Mouse (Mus musculus) kidney, embryonic 16.5 days (tissue): ENCODE data around the gene Swap70. TPM values are rescaled to one million over a fixed set of nuclear protein-coding genes. Genes with fewer than 3 reads are reported as not detected.
"Not testable (repeated sequence)": the region's sequence is repeated elsewhere in the genome, so short reads cannot be mapped to it uniquely, and the experiment has no call there.

Experiments used
- ATAC-seq: fragments of 200-750 bp; cut with Nextera tagmentation; 2 replicates; pipeline ENCODE4 v1.8.0; 2017; ENCODE audit warnings: moderate TSS enrichment; ENCODE audit not compliant: low FRiP score, low TSS enrichment
- H3K27ac ChIP-seq: fragments of 300-500 bp; sonication (generic); 2 replicates; pipeline ENCODE4 v1.5.1; 2014; ENCODE audit warnings: low read length
- H3K27me3 ChIP-seq: fragments of 300-500 bp; sonication (generic); 2 replicates; pipeline ENCODE4 v1.6.1; 2014; ENCODE audit warnings: low read length, control low read depth, mixed read lengths; ENCODE audit not compliant: insufficient read depth
- H3K36me3 ChIP-seq: fragments of 300-500 bp; sonication (generic); 2 replicates; pipeline ENCODE4 v1.6.1; 2014; ENCODE audit warnings: low read length, control low read depth, mixed read lengths; ENCODE audit not compliant: insufficient read depth
- H3K4me1 ChIP-seq: fragments of 300-500 bp; sonication (generic); 2 replicates; pipeline ENCODE4 v1.6.1; 2014; ENCODE audit warnings: low read length, control low read depth, mixed read lengths; ENCODE audit not compliant: insufficient read depth
- H3K4me2 ChIP-seq: fragments of 300-500 bp; sonication (generic); replicated peaks from 2 replicates; pipeline ENCODE4 v1.6.1; 2014; ENCODE audit warnings: low read depth, low read length
- H3K4me3 ChIP-seq: fragments of 300-500 bp; sonication (generic); 2 replicates; pipeline ENCODE4 v1.5.1; 2014; ENCODE audit warnings: mild to moderate bottlenecking, low read length
- H3K9ac ChIP-seq: fragments of 300-500 bp; sonication (generic); replicated peaks from 2 replicates; pipeline ENCODE4 v1.6.1; 2014; ENCODE audit warnings: low read length
- H3K9me3 ChIP-seq: fragments of 300-500 bp; sonication (generic); 2 replicates; pipeline ENCODE4 v1.6.1; 2016; ENCODE audit warnings: low read length, control low read depth
- WGBS: fragments of 180-500 bp; shearing (Covaris S2); extraction: QIAGEN DNeasy Blood & Tissue Kit; methylation state at CpG from one replicate; pipeline ENCODE4 v1.1.7; 2014; 5-methylcytosine and 5-hydroxymethylcytosine counted together
- polyA plus RNA-seq: library from polyadenylated mRNA; unstranded; fragments of >200 nt; fragmentation: Nextera tagmentation; extraction: Ambion mirVana; gene quantifications from 2 replicates; pipeline ENCODE4 v1.2.1, GENCODE M21; 2015

Swap70 gene
- polyA plus RNA-seq, 1 experiment from 2014 or later, result 32.1 TPM

DNA sequence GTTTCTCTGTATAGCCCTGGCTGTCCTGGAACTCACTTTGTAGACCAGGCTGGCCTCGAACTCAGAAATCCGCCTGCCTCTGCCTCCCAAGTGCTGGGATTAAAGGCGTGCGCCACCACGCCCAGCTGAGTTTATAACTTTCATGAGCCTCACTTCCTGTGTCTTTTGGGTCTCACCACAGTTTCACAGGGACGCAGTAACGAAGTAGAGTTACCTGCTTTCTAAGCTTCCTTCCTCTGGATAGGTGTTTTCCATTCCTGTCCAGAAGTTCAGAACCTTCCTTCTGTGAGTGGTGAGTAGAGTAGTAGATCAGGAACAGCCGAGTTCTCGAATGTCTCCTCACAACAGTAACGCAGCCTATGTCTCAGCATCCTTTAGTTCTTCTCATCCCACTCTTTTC lies 9.6 kb downstream of the Swap70 start:
- H3K9me3 ChIP-seq, H3K4me3 ChIP-seq, H3K27me3 ChIP-seq, H3K4me1 ChIP-seq, H3K36me3 ChIP-seq, H3K9ac ChIP-seq, H3K4me2 ChIP-seq, ATAC-seq, H3K27ac ChIP-seq: not testable (repeated sequence)
- 94% methylated on average over 9 of the region's 10 CpGs for WGBS

DNA sequence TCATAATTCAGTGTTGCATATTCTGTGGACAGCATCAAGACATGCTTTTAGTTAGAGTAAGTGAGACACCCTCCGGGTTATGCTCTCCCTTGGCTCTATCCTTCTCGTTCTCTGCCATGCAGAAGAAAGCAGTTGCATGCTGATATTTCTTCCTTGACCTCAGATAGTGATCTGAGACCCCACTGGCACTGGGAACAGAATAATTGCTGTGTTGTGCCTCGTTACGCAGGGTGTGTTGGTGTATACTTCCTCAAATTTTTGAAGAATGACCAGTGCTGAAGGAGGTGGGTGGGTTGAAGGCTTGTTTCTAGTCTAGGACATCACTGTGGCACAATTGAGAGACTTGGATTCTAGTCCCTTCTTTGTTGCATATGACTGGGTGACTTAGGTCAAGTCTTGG lies 14.6 kb downstream of the Swap70 start:
- 75% methylated on average over 4 of the region's 4 CpGs for WGBS
- no peak for ATAC-seq
- Histone ChIP-seq H3K9me3 (no peaks in the 10 kb centered on the region), H3K36me3 (no peaks in the 10 kb centered on the region), H3K4me3 (no peak overlapping the region), H3K9ac (no peak overlapping the region), H3K27ac (no peak overlapping the region), H3K27me3 (no peaks in the 10 kb centered on the region), H3K4me1 (peaks cover 18% of the 10 kb centered on the region), H3K4me2 (no peak overlapping the region)

DNA sequence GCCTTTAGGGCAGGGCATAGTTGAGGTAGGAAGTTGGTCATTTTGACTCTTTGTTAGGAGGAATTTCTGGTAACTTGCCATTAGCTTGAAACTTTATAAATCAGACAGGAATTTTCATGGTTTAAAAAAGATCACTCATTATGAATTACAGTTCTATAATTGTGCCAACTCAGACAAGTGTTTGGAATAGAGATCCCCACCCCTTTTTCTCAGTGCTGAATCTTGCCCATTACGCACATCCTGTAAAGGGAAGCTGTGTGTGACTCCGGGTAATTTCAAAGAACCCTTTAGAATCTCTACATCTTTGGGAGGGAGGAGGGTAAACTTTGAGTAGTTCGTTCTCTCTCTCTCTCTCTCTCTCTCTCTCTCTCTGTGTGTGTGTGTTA lies 15.9 kb downstream of the Swap70 start:
- ATAC-seq, result peak; percentile 60; the same call in 1 of the 2 replicates
- Histone ChIP-seq H3K4me3 (no peak overlapping the region), H3K36me3 (no peaks in the 10 kb centered on the region), H3K27ac (peak overlapping the region; percentile 84), H3K4me2 (no peak overlapping the region), H3K9ac (no peak overlapping the region), H3K4me1 (peaks cover 18% of the 10 kb centered on the region), H3K9me3 (no peaks in the 10 kb centered on the region), H3K27me3 (no peaks in the 10 kb centered on the region)
- WGBS, result 28% methylated on average over 3 of the region's 3 CpGs

DNA sequence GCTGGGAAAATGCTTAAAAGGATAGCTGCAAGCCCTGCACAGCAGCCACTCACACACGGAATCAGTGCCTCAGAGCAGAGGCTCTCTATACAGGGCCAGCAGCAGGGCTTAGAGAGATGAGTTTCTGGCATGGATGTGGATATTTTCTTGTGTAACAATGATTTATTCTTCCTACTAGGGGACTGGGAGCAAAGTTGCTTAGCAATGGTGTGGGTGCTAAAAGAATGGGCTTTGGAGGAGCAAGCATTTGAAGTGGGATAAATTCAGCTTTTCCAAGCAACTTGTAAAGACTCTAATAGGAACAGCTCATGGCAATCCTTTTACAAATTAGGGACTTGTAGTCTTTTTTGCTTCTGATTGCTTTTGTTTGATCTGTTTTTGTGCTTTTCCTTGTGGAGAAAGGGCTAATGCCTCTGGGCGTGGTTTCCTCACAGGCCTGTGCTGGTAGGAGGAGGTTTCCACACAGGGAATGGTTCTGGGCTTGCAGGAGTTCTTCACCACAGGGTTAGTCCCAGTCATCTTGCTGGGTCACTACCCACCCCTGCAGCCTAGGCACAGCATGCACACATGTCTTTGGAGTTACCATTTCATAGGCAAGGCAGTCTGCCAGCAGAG lies 16.4 kb downstream of the Swap70 start:
- peak; percentile 35; the same call in 1 of the 2 replicates for ATAC-seq
- WGBS, result 49% methylated on average over 2 of the region's 2 CpGs
- Histone ChIP-seq H3K4me1 (peaks cover 18% of the 10 kb centered on the region), H3K27ac (peak overlapping the region; percentile 84), H3K4me3 (no peak overlapping the region), H3K27me3 (no peaks in the 10 kb centered on the region), H3K9me3 (no peaks in the 10 kb centered on the region), H3K9ac (no peak overlapping the region), H3K36me3 (no peaks in the 10 kb centered on the region), H3K4me2 (no peak overlapping the region)

DNA sequence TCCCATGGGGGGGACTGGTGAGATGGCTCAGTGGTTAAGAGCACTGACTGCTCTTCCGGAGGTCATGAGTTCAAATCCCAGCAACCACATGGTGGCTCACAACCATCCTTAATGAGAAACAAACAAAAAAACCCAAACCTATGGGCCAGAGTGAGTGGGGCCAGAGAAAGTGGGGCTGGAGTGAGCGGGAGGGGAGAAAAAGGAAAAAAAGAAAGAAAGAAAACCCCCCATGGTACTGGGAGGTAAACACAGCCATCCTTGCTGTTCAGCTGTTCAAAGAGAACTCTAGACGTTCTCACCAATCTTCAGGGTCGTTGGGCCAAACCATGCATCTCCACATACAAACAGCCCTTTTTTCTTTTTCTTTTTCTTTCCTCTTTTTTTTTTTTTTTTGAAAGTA lies 18.1 kb downstream of the Swap70 start:
- Histone ChIP-seq H3K27ac (no peak overlapping the region), H3K9ac (no peak overlapping the region), H3K9me3 (no peaks in the 10 kb centered on the region), H3K4me1 (peaks cover 18% of the 10 kb centered on the region), H3K27me3 (no peaks in the 10 kb centered on the region), H3K4me2 (no peak overlapping the region), H3K36me3 (no peaks in the 10 kb centered on the region), H3K4me3 (no peak overlapping the region)
- no peak for ATAC-seq
- 59% methylated on average over 4 of the region's 4 CpGs for WGBS

DNA sequence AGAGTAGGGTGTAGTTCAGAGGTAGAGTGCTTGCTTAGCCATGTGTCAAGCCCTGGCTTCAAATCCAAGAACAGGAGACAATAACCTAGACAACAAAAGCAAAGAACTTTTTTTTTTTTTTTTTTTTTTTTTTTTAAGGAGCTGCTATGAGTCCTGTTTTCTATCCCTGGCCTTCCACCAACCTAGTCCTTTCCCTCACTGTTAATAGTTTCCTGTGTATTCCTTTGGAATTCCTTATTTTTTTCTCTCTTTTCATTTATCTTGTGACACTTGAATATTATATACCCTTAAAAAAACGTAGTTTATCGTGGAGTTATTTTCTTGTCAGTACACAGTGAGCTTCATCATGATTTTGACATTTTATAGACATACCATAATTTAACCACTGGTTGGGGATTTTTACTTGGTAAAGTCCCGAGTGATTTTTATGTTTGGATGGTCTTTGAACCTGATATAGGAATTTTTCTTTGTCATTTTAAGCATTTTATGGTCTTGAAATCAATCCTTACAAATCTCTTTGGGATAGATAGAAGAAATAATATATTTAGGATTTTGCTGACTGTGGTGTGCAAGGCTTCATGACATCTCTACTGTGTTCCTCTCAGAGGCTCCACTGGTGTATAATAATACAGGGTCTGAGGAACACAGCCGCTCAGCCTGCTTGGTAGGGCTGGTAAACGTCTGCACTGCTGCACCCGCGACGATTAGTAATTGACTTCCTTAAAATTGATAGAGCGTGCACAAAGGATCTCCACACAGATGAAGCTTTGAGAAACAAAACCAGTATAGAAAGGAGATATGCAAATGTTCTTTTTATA lies 20.2 kb downstream of the Swap70 start:
- H3K4me1 ChIP-seq, result peaks cover 18% of the 10 kb centered on the region
- H3K27me3 ChIP-seq, result no peaks in the 10 kb centered on the region
- H3K36me3 ChIP-seq, result peaks cover 3% of the 10 kb centered on the region; the same call in 1 of the 2 replicates
- H3K9ac ChIP-seq, result no peak overlapping the region
- H3K27ac ChIP-seq, result no peak overlapping the region
- WGBS, result 62% methylated on average over 9 of the region's 9 CpGs
- no peak overlapping the region for H3K4me3 ChIP-seq
- no peaks in the 10 kb centered on the region for H3K9me3 ChIP-seq
- H3K4me2 ChIP-seq, result no peak overlapping the region
- ATAC-seq, result no peak

DNA sequence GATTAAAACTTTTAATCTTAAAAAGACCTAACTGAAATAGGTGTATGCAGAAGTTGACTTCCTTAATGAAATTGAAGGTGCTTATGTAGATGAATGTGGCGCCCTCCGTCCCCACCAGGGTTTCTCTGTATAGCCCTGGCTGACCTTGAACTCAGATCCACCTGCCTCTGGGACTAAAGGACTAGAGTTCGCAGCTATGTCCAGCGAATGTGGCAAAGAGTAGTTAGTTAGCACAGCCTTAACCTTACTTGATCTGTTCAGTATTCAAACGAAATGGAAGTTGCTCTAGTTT lies 20.7 kb downstream of the Swap70 start:
- Histone ChIP-seq H3K27me3 (no peaks in the 10 kb centered on the region), H3K4me2 (no peak overlapping the region), H3K36me3 (peaks cover 3% of the 10 kb centered on the region; the same call in 1 of the 2 replicates), H3K4me1 (peaks cover 18% of the 10 kb centered on the region), H3K27ac (no peak overlapping the region), H3K9me3 (no peaks in the 10 kb centered on the region), H3K9ac (no peak overlapping the region), H3K4me3 (no peak overlapping the region)
- WGBS, result 89% methylated on average over 5 of the region's 5 CpGs
- no peak for ATAC-seq

DNA sequence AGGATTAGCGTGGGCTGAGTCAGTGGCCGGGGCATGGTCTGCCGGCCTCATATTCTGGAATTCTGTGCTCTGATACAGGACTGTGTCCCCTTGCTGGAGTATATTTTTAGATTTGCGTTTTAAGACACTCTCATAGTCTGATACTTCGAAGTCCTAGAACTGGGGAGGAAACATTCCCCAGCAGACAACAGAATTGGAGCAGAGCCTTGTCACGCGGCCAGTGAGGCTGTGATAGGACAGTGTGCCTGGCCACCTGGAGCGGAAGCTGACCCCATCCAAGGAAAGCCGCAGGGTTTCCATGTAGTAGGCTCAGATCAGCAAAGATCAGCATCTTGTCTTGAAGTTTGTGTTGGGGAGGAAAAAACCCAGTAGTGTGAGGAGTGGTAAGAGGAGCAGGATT lies 23.6 kb downstream of the Swap70 start:
- Histone ChIP-seq H3K4me1 (peaks cover 3% of the 10 kb centered on the region; the same call in 1 of the 2 replicates), H3K27ac (no peak overlapping the region), H3K9me3 (no peaks in the 10 kb centered on the region), H3K4me3 (no peak overlapping the region), H3K9ac (no peak overlapping the region), H3K27me3 (no peaks in the 10 kb centered on the region), H3K36me3 (peaks cover 3% of the 10 kb centered on the region; the same call in 1 of the 2 replicates), H3K4me2 (no peak overlapping the region)
- no peak for ATAC-seq
- WGBS, result 86% methylated on average over 9 of the region's 9 CpGs

DNA sequence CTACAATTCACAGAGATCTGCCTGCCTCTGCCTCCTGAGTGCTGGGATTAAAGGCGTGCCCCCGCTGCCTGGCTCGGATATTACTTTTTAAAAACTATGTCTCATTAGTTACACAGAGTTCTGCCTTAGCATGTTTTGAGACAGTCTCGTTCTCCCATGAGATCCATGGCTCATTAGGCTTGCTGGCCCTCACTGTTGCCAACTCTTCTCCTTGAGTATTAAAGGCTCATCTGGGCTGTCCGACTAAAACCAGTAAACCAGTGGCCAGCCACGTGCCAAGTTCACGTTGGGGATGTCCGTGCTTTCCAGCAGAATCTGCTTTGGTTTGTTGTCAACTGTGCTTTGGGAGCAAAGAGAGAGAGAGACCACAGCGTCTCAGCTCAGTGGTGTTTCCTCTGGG lies 25.0 kb downstream of the Swap70 start:
- Histone ChIP-seq H3K27me3 (no peaks in the 10 kb centered on the region), H3K36me3 (peaks cover 3% of the 10 kb centered on the region; the same call in 1 of the 2 replicates), H3K4me3 (no peak overlapping the region), H3K4me2 (no peak overlapping the region), H3K9ac (no peak overlapping the region), H3K27ac (no peak overlapping the region), H3K4me1 (no peaks in the 10 kb centered on the region), H3K9me3 (no peaks in the 10 kb centered on the region)
- ATAC-seq, result no peak
- 89% methylated on average over 9 of the region's 9 CpGs for WGBS

DNA sequence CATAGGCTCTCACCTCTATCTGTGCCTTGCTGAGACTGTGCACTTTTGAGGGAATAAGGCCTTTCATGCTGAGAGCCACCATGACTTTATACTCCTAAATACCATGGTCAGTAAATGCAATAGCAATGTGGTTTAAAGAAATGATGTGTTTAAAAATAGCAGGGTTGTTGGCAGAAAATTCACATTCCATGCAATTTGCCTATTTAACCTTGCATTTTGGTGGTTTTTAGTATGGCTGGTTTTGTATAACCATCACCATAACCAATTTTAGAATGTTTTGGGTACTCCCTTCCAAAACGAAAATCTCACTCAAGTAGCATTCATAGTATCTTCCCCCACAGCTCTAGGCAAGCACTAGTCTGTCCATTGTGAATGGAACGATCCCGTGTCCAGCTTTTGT lies 26.3 kb downstream of the Swap70 start:
- ATAC-seq, result no peak
- Histone ChIP-seq H3K4me2 (no peak overlapping the region), H3K9ac (no peak overlapping the region), H3K27me3 (no peaks in the 10 kb centered on the region), H3K4me1 (no peaks in the 10 kb centered on the region), H3K4me3 (no peak overlapping the region), H3K36me3 (peaks cover 8% of the 10 kb centered on the region; the same call in 1 of the 2 replicates), H3K9me3 (no peaks in the 10 kb centered on the region), H3K27ac (no peak overlapping the region)
- WGBS, result 97% methylated on average over 3 of the region's 3 CpGs
